Mouse (Mus musculus): ENCODE measurements around the gene Max. TPM values are rescaled to one million over a fixed set of nuclear protein-coding genes. Genes with fewer than 3 reads are reported as not detected.

Gene Max
- polyA plus RNA-seq, 1 experiment from 2014 or later: 11.5 TPM

Other genes with a start within 250 kb of the Max start
- 107 and 118 TPM in 2 replicates for gene Churc1, start 196.7 kb downstream of the Max start, polyA plus RNA-seq (2016; fragmentation: Nextera tagmentation; extraction: Ambion mirVana)
- 43.1 and 48.2 TPM in 2 replicates for gene Fntb, start 196.6 kb downstream of the Max start, polyA plus RNA-seq (2016; fragmentation: Nextera tagmentation; extraction: Ambion mirVana)
- 6.4 and 9.0 TPM in 2 replicates for gene Gpx2, start 166.6 kb downstream of the Max start, polyA plus RNA-seq (2016; fragmentation: Nextera tagmentation; extraction: Ambion mirVana)
- gene Rab15, start 139.3 kb downstream of the Max start, polyA plus RNA-seq (2016; fragmentation: Nextera tagmentation; extraction: Ambion mirVana): 8.3 and 9.0 TPM in 2 replicates

Measured in limb, embryonic 10.5 days (tissue).